Mouse (Mus musculus) cerebellum, adult (tissue): ENCODE measurements around the gene Gm10053.

Experiments
- ATAC-seq: cut with Nextera tagmentation; 2 replicates; pipeline ENCODE4 v1.9.2; 2017; ENCODE audit warnings: mild to moderate bottlenecking, moderate library complexity, mixed read lengths; ENCODE audit not compliant: insufficient number of reproducible peaks, low FRiP score, low TSS enrichment

The Gm10053 gene

GRCm38 (mm10) chr19:24898737-24899577 is 23.5 kb downstream of the Gm10053 start:
- ATAC-seq, result no peak

GRCm38 (mm10) chr19:24899578-24900544 is 24.4 kb downstream of the Gm10053 start:
- no peak for ATAC-seq

GRCm38 (mm10) chr19:24900581-24901220 is 25.2 kb downstream of the Gm10053 start, which contains the start of gene Foxd4:
TSS of gene Foxd4 (minus strand) at chr19:24901197.
- ATAC-seq, result no peak

- no peak for ATAC-seq
Measured at GRCm38 (mm10) chr19:24901666-24902065, 26.2 kb downstream of the Gm10053 start.

- ATAC-seq, result no peak
Measured at GRCm38 (mm10) chr19:24902256-24902655, 26.8 kb downstream of the Gm10053 start.

- ATAC-seq, result no peak
Measured at GRCm38 (mm10) chr19:24902821-24903220, 27.3 kb downstream of the Gm10053 start.

- no peak for ATAC-seq
Measured at GRCm38 (mm10) chr19:24907655-24908054, 32.2 kb downstream of the Gm10053 start.

GRCm38 (mm10) chr19:24908385-24909155 is 33.1 kb downstream of the Gm10053 start:
- ATAC-seq, result no peak

GRCm38 (mm10) chr19:24920866-24921265 is 45.4 kb downstream of the Gm10053 start:
- no peak for ATAC-seq
